Mouse (Mus musculus): ENCODE measurements around the gene Rnf151.
"Not testable (repeated sequence)": the region's sequence is repeated elsewhere in the genome, so short reads cannot be mapped to it uniquely, and the experiment has no call there.

The Rnf151 gene

DNA sequence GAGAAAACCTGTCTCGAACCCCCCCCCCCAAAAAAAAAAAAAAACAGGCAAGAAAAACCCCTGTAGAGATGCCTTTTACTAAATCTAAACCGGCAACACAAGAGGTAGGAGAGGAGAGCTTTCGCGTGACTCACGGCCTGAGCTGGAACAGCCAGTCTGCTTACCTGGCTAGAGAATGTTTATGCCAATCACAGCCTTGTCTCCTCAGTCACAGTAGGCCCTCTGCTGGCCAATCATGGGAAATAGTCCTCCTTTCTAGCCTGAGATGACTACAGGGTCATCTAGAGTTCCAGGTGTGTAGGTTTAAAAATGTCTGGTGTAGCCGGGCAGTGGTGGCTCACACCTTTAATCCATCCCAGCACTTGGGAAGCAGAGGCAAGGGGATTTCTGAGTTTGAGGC is 50.4 kb downstream of the Rnf151 start:
- peak; percentile 85 for DNase-seq (ENCODE audit: low read depth)

DNA sequence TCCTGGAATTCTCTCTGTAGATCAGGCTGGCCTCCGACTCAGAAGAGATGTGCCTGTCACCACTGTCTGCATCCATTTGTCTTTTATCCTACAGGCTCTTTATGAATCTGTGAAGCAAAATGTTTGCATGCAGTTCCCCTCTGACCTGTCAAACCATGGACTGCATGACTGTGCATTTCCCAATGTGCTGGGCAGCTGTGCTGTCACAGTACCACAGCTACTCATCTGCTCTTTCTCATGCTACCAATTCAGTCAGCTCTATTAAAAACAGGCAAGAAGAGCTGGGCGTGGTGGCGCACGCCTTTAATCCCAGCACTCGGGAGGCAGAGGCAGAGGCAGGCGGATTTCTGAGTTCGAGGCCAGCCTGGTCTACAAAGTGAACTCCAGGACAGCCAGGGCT is 50.9 kb downstream of the Rnf151 start:
- DNase-seq (ENCODE audit: low read depth) = not testable (repeated sequence)
